Mouse (Mus musculus) megakaryocyte, embryonic 14.5 days (primary cell): ENCODE results near the gene Wdr91. TPM values are rescaled to one million over a fixed set of nuclear protein-coding genes. Genes with fewer than 3 reads are reported as not detected.

Experiments
- H3K27me3 ChIP-seq: replicated peaks from 2 replicates; pipeline ENCODE3; 2012; ENCODE audit warnings: inconsistent platforms
- H3K36me3 ChIP-seq: replicated peaks from 2 replicates; pipeline ENCODE3; 2012; ENCODE audit warnings: low read length, inconsistent platforms, mixed read lengths
- H3K4me1 ChIP-seq: 2 replicates; pipeline ENCODE4 v1.6.1; 2012; ENCODE audit warnings: inconsistent platforms
- H3K4me3 ChIP-seq: replicated peaks from 2 replicates; pipeline ENCODE3; 2012; ENCODE audit warnings: moderate library complexity, mild to moderate bottlenecking, inconsistent platforms
- H3K9me3 ChIP-seq: 2 replicates; pipeline ENCODE4 v1.6.1; 2012; ENCODE audit warnings: inconsistent platforms
- FLI1 ChIP-seq: IDR thresholded peaks from 2 replicates; pipeline ENCODE4 v1.6.1; 2012; ENCODE audit warnings: low read length, inconsistent platforms, mixed read lengths
- GATA1 ChIP-seq: IDR thresholded peaks from 3 replicates; pipeline ENCODE4 v1.6.1; 2012; ENCODE audit warnings: mixed read lengths, low read length, inconsistent platforms, borderline replicate concordance
- polyA plus RNA-seq: library from polyadenylated mRNA; stranded (reverse); fragments of >175 nt; gene quantifications from 2 replicates; pipeline ENCODE4 v1.2.3, GENCODE M21; 2012; ENCODE audit warnings: low replicate concordance; ENCODE audit not compliant: insufficient read depth

Wdr91 gene
- polyA plus RNA-seq, 1 experiment: 28.5 TPM

DNA sequence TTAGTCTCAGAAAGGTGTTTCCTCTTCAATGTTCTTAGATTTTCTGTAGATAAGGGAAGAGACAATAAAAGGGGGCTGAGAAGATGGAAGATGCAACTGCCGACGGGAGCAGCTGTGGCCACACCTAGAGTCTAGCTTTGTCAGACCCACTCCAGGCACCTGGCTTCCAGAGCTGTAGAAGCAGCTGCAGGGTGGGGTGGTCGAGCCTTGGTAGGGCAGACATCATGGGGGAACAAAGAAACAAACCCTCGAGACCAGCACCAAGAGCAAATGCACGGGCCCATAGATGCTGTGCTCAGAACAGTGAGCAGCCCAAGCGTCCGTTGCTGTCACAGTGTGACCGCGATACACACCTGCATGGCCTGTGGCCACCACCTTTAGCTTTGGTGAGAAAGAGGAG, 31.8 kb upstream of the Wdr91 start:
- Histone ChIP-seq H3K9me3 (peaks cover 5% of the 10 kb centered on the region; the same call in 1 of the 2 replicates), H3K27me3 (peaks cover 21% of the 10 kb centered on the region), H3K36me3 (no peaks in the 10 kb centered on the region), H3K4me3 (no peak overlapping the region), H3K4me1 (peaks cover 15% of the 10 kb centered on the region)
- TF ChIP-seq FLI1 (no peak), GATA1 (no peak)

- TF ChIP-seq GATA1 (no peak), FLI1 (no peak)
- Histone ChIP-seq H3K4me3 (no peak overlapping the region), H3K4me1 (peaks cover 15% of the 10 kb centered on the region), H3K27me3 (peaks cover 23% of the 10 kb centered on the region), H3K9me3 (no peaks in the 10 kb centered on the region), H3K36me3 (no peaks in the 10 kb centered on the region)
These were observed 30.8 kb upstream of the Wdr91 start for GRCm38 (mm10) chr6:34941496-34941895.

DNA sequence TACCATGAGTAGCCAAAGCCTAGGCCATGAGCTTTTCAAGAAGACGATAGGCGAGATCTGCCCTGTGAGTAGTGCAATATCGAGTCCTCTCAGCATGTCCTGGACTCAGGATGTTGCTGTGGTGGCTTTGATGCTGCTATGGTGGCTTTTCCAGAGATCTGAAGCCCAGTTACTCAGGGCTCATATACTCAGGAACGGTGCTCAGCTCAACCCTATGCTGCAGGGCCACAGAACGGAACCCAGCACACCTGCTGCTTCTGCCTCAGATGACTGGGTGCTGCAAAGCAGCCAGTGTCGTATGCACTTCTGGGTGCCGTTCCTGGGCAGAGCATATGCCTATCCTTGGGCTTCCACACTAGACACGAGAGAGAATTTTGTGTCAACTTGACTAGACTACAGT, 28.8 kb upstream of the Wdr91 start:
- H3K36me3 ChIP-seq: no peaks in the 10 kb centered on the region
- no peak overlapping the region for H3K4me3 ChIP-seq
- peaks cover 20% of the 10 kb centered on the region for H3K27me3 ChIP-seq
- H3K4me1 ChIP-seq: peaks cover 10% of the 10 kb centered on the region
- H3K9me3 ChIP-seq: no peaks in the 10 kb centered on the region
- TF ChIP-seq GATA1 (no peak), FLI1 (no peak)

- Histone ChIP-seq H3K27me3 (peaks cover 21% of the 10 kb centered on the region), H3K36me3 (no peaks in the 10 kb centered on the region), H3K4me3 (no peak overlapping the region), H3K4me1 (peaks cover 5% of the 10 kb centered on the region), H3K9me3 (no peaks in the 10 kb centered on the region)
- no peak for TF ChIP-seq FLI1
These were observed 28.3 kb upstream of the Wdr91 start for GRCm38 (mm10) chr6:34938929-34939325.

DNA sequence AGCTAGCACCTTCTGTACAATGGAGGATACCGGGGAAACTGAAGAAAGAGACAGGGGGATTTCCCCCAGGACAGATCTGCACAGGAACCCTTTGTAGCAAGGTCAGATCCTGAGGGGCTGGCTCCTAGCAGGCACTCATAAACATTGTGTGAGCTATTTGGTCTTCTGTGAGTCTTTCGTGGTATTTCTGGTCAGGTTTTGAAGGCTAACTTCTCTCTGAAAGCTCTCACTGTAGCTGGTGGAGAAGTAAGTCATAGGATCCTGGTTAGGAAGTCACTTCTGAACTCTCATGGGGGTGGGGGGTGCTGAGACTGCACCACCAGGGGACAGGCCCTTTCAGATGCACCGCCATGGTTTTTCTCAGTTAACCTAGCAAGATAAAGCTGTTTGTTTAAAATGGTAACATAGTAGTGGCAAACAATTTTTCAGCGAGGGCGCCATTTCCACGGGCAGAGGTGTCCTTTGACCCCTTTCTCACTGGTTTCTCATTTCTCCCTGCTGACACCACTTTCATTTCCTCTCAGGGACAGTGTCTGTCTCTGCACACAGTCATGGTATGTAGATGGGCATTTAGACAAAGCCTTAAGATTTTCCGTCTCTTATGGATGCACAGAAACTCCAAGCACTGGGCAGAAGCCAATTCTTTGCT, 27.7 kb upstream of the Wdr91 start:
- H3K4me3 ChIP-seq: no peak overlapping the region
- H3K4me1 ChIP-seq: peaks cover 5% of the 10 kb centered on the region
- H3K36me3 ChIP-seq: no peaks in the 10 kb centered on the region
- TF ChIP-seq GATA1 (no peak), FLI1 (no peak)
- no peaks in the 10 kb centered on the region for H3K9me3 ChIP-seq
- H3K27me3 ChIP-seq: peaks cover 21% of the 10 kb centered on the region

DNA sequence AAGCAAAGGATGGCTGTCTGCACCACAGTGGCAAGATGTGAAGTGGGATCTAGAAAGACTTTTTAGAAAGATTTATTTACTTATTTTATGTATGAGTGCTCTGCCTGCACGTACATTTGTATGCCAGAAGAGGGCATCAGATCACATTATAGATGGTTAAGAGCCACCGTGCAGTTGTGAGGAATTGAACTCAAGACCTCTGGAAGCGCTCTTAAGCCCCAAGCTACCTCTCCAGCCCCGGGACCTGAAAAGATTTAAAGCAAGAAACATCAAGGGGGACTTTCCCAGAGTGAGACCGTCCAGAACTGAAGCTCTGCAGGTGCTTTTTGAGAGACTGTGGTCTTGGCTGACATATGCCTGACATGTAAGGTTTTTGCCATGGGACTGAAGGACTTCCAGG, 26.1 kb upstream of the Wdr91 start:
- peaks cover 21% of the 10 kb centered on the region for H3K27me3 ChIP-seq
- TF ChIP-seq FLI1: no peak
- no peaks in the 10 kb centered on the region for H3K36me3 ChIP-seq
- H3K4me3 ChIP-seq: no peak overlapping the region
- peaks cover 5% of the 10 kb centered on the region for H3K4me1 ChIP-seq
- no peaks in the 10 kb centered on the region for H3K9me3 ChIP-seq

DNA sequence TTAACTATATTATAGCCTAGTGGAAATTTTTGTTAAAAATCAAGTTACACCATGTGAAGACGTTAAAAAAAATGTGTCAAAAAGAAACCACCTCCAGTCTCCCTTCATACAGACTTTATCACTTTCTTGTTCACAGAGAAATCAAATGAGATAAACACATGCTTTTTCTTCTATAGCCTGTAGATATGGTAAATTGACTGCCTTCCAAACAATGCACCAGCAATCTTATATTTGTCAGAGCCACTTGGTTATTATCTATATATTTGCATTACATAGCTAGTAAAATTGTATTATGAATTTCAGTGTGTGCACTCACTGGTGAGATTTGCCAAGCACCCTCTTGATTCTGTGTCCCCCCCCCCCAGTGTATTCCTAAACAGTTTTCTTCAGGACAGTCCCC, 22.0 kb upstream of the Wdr91 start:
- TF ChIP-seq FLI1: no peak
- no peak for TF ChIP-seq GATA1
- Histone ChIP-seq H3K4me3 (no peak overlapping the region), H3K4me1 (0 out of 2 replicates have a peak, but pooled peaks cover 2% of the 10 kb centered on the region), H3K27me3 (peaks cover 28% of the 10 kb centered on the region), H3K9me3 (no peaks in the 10 kb centered on the region), H3K36me3 (no peaks in the 10 kb centered on the region)

GRCm38 (mm10) chr6:34927594-34927993, 16.9 kb upstream of the Wdr91 start:
- Histone ChIP-seq H3K4me1 (peaks cover 26% of the 10 kb centered on the region), H3K4me3 (no peak overlapping the region), H3K36me3 (no peaks in the 10 kb centered on the region), H3K27me3 (peaks cover 9% of the 10 kb centered on the region), H3K9me3 (no peaks in the 10 kb centered on the region)
- TF ChIP-seq FLI1 (no peak), GATA1 (no peak)

DNA sequence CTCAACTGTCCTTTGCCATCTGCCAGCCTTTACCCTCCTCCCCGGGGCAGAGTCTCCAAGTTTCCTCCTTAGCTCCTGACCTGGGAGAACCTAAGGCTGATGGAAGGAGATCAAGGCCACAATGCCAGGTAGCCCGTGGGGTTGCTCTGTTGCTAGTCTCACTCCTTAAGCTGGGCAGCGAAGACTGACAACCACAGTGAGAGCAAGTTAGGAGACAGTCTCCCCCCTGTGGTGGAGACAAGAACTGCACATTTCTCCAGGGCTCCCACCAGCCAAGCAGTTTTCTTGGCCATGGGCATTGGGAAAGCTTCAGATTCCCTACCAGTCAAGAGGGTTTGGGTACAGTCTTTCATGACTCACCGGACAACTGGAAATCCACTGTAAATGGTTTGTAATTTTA, 16.5 kb upstream of the Wdr91 start:
- Histone ChIP-seq H3K4me1 (peaks cover 26% of the 10 kb centered on the region), H3K9me3 (no peaks in the 10 kb centered on the region), H3K4me3 (no peak overlapping the region), H3K27me3 (peaks cover 9% of the 10 kb centered on the region), H3K36me3 (no peaks in the 10 kb centered on the region)
- TF ChIP-seq FLI1 (no peak), GATA1 (no peak)

- Histone ChIP-seq H3K36me3 (no peaks in the 10 kb centered on the region), H3K4me1 (peaks cover 33% of the 10 kb centered on the region), H3K9me3 (no peaks in the 10 kb centered on the region), H3K27me3 (peaks cover 6% of the 10 kb centered on the region), H3K4me3 (no peak overlapping the region)
- TF ChIP-seq GATA1: no peak
- no peak for TF ChIP-seq FLI1
These were observed 11.3 kb upstream of the Wdr91 start for GRCm38 (mm10) chr6:34921941-34922340.

- H3K9me3 ChIP-seq: no peaks in the 10 kb centered on the region
- H3K36me3 ChIP-seq: no peaks in the 10 kb centered on the region
- H3K4me1 ChIP-seq: peaks cover 28% of the 10 kb centered on the region
- no peak overlapping the region for H3K4me3 ChIP-seq
- H3K27me3 ChIP-seq: peaks cover 6% of the 10 kb centered on the region
- no peak for TF ChIP-seq FLI1
- no peak for TF ChIP-seq GATA1
These were observed 10.0 kb upstream of the Wdr91 start for GRCm38 (mm10) chr6:34920631-34921030.
